Mouse (Mus musculus) neural tube, embryonic 11.5 days (tissue): ENCODE results near the gene Myadm. TPM values are rescaled to one million over a fixed set of nuclear protein-coding genes. Genes with fewer than 3 reads are reported as not detected.
"Not testable (repeated sequence)": the region's sequence is repeated elsewhere in the genome, so short reads cannot be mapped to it uniquely, and the experiment has no call there.

ENCODE experiments used
- ATAC-seq: fragments of 200-750 bp; cut with Nextera tagmentation; 2 replicates; pipeline ENCODE4 v1.8.0; 2017; ENCODE audit warnings: moderate number of reproducible peaks, mild to moderate bottlenecking, moderate TSS enrichment, moderate library complexity; ENCODE audit not compliant: insufficient read depth, low FRiP score, low TSS enrichment
- DNase-seq: peaks from one replicate; pipeline ENCODE4 v3.0.0-alpha.2; 2015; ENCODE audit warnings: low spot score
- H3K27ac ChIP-seq: fragments of 300-500 bp; sonication (generic); 2 replicates; pipeline ENCODE4 v1.5.1; 2014; ENCODE audit warnings: low read depth, mild to moderate bottlenecking, low read length
- H3K27me3 ChIP-seq: fragments of 300-500 bp; sonication (generic); 2 replicates; pipeline ENCODE4 v1.6.1; 2014; ENCODE audit warnings: mild to moderate bottlenecking, low read length, mixed read lengths; ENCODE audit not compliant: control insufficient read depth, insufficient read depth
- H3K36me3 ChIP-seq: fragments of 300-500 bp; sonication (generic); 2 replicates; pipeline ENCODE4 v1.6.1; 2014; ENCODE audit warnings: mild to moderate bottlenecking, low read length, moderate library complexity, mixed read lengths; ENCODE audit not compliant: control insufficient read depth, insufficient read depth
- H3K4me1 ChIP-seq: fragments of 300-500 bp; sonication (generic); 2 replicates; pipeline ENCODE4 v1.6.1; 2014; ENCODE audit warnings: low read length, mixed read lengths; ENCODE audit not compliant: control insufficient read depth, insufficient read depth
- H3K4me2 ChIP-seq: fragments of 300-500 bp; sonication (generic); 2 replicates; pipeline ENCODE4 v1.6.1; 2014; ENCODE audit warnings: low read depth, mild to moderate bottlenecking, moderate library complexity
- H3K4me3 ChIP-seq: fragments of 300-500 bp; sonication (generic); 2 replicates; pipeline ENCODE4 v1.5.1; 2014; ENCODE audit warnings: low read depth, low read length
- H3K9ac ChIP-seq: fragments of 300-500 bp; sonication (generic); 2 replicates; pipeline ENCODE4 v1.6.1; 2014; ENCODE audit warnings: mild to moderate bottlenecking, low read length
- H3K9me3 ChIP-seq: fragments of 300-500 bp; sonication (generic); 2 replicates; pipeline ENCODE4 v1.6.1; 2016; ENCODE audit warnings: low read length; ENCODE audit not compliant: control insufficient read depth
- WGBS: fragments of 180-500 bp; shearing (Covaris S2); extraction: QIAGEN DNeasy Blood & Tissue Kit; methylation state at CpG from one replicate; pipeline ENCODE4 v1.1.7; 2014; 5-methylcytosine and 5-hydroxymethylcytosine counted together
- polyA plus RNA-seq: library from polyadenylated mRNA; unstranded; fragments of >200 nt; fragmentation: Nextera tagmentation; extraction: Ambion mirVana; gene quantifications from 2 replicates; pipeline ENCODE4 v1.2.1, GENCODE M21; 2014

The Myadm gene
- polyA plus RNA-seq, 1 experiment from 2014 or later: 46.7 TPM

- Histone ChIP-seq H3K27me3 (no peaks in the 10 kb centered on the region), H3K4me3 (no peak overlapping the region), H3K9ac (no peak overlapping the region), H3K36me3 (no peaks in the 10 kb centered on the region), H3K27ac (no peak overlapping the region), H3K9me3 (no peaks in the 10 kb centered on the region), H3K4me2 (no peak overlapping the region), H3K4me1 (no peaks in the 10 kb centered on the region)
- DNase-seq: no peak
- WGBS: 85% methylated on average over 11 of the region's 11 CpGs
- ATAC-seq: no peak
Observed at GRCm38 (mm10) chr7:3283081-3283875, 5.6 kb upstream of the Myadm start.

- 89% methylated on average over 10 of the region's 10 CpGs for WGBS
- Histone ChIP-seq H3K4me2 (no peak overlapping the region), H3K9ac (no peak overlapping the region), H3K4me1 (0 out of 2 replicates have a peak, but pooled peaks cover 3% of the 10 kb centered on the region), H3K9me3 (no peaks in the 10 kb centered on the region), H3K36me3 (no peaks in the 10 kb centered on the region), H3K27me3 (no peaks in the 10 kb centered on the region), H3K4me3 (no peak overlapping the region), H3K27ac (no peak overlapping the region)
- no peak for ATAC-seq
- no peak for DNase-seq
Observed at GRCm38 (mm10) chr7:3284604-3285003, 4.3 kb upstream of the Myadm start.

GRCm38 (mm10) chr7:3286036-3286435, 2.8 kb upstream of the Myadm start:
- Histone ChIP-seq H3K4me2 (no peak overlapping the region), H3K27ac (no peak overlapping the region), H3K9ac (no peak overlapping the region), H3K36me3 (no peaks in the 10 kb centered on the region), H3K27me3 (no peaks in the 10 kb centered on the region), H3K4me1 (0 out of 2 replicates have a peak, but pooled peaks cover 5% of the 10 kb centered on the region), H3K4me3 (no peak overlapping the region), H3K9me3 (no peaks in the 10 kb centered on the region)
- DNase-seq (no peak), ATAC-seq (no peak)
- 95% methylated on average over 5 of the region's 5 CpGs for WGBS

GRCm38 (mm10) chr7:3287186-3287585, 1.7 kb upstream of the Myadm start:
- Histone ChIP-seq H3K27ac (no peak overlapping the region), H3K4me1 (0 out of 2 replicates have a peak, but pooled peaks cover 7% of the 10 kb centered on the region), H3K4me3 (no peak overlapping the region), H3K36me3 (no peaks in the 10 kb centered on the region), H3K4me2 (no peak overlapping the region), H3K27me3 (no peaks in the 10 kb centered on the region), H3K9me3 (no peaks in the 10 kb centered on the region), H3K9ac (no peak overlapping the region)
- WGBS: 62% methylated on average over 7 of the region's 7 CpGs
- DNase-seq (no peak), ATAC-seq (no peak)

- WGBS: under 1% methylated on average over 18 of the region's 18 CpGs
- H3K4me2 ChIP-seq: peak overlapping the region; percentile 63
- H3K9ac ChIP-seq: peak overlapping the region; percentile 74; the same call in 1 of the 2 replicates
Observed at GRCm38 (mm10) chr7:3290257-3291033, 1.6 kb downstream of the Myadm start.

GRCm38 (mm10) chr7:3291197-3291596, 2.3 kb downstream of the Myadm start:
- DNase-seq: peak; percentile 27
- H3K4me3 ChIP-seq: peak overlapping the region; percentile 40
- no peaks in the 10 kb centered on the region for H3K9me3 ChIP-seq
- H3K9ac ChIP-seq: peak overlapping the region; percentile 22; the same call in 1 of the 2 replicates
- 0 out of 2 replicates have a peak, but pooled peaks cover 7% of the 10 kb centered on the region for H3K4me1 ChIP-seq
- WGBS: 19% methylated on average over 6 of the region's 6 CpGs
- no peaks in the 10 kb centered on the region for H3K27me3 ChIP-seq
- no peaks in the 10 kb centered on the region for H3K36me3 ChIP-seq
- no peak overlapping the region for H3K27ac ChIP-seq
- peak overlapping the region; percentile 63 for H3K4me2 ChIP-seq
- ATAC-seq: peak; percentile 42; the same call in 1 of the 2 replicates

More at GRCm38 (mm10) chr7:3290257-3291033, 1.6 kb downstream of the Myadm start:
- Histone ChIP-seq H3K36me3 (no peaks in the 10 kb centered on the region), H3K27ac (0 out of 2 replicates have a peak overlapping the region, but pooled peaks have one; percentile 78), H3K4me3 (peak overlapping the region; percentile 40), H3K27me3 (no peaks in the 10 kb centered on the region), H3K4me1 (0 out of 2 replicates have a peak, but pooled peaks cover 7% of the 10 kb centered on the region), H3K9me3 (no peaks in the 10 kb centered on the region)
- ATAC-seq (peak; percentile 94), DNase-seq (peak; percentile 97)

- WGBS: 75% methylated on average over 3 of the region's 3 CpGs
- H3K27me3 ChIP-seq: no peaks in the 10 kb centered on the region
- ATAC-seq (no peak), DNase-seq (no peak)
- H3K36me3 ChIP-seq: no peaks in the 10 kb centered on the region
- H3K4me2 ChIP-seq: peak overlapping the region; percentile 63
- no peak overlapping the region for H3K9ac ChIP-seq
- no peak overlapping the region for H3K27ac ChIP-seq
- 0 out of 2 replicates have a peak, but pooled peaks cover 7% of the 10 kb centered on the region for H3K4me1 ChIP-seq
- H3K9me3 ChIP-seq: no peaks in the 10 kb centered on the region
- no peak overlapping the region for H3K4me3 ChIP-seq
Observed at GRCm38 (mm10) chr7:3291764-3292163, 2.9 kb downstream of the Myadm start.

- H3K4me1 ChIP-seq, H3K27me3 ChIP-seq, DNase-seq, H3K9ac ChIP-seq, H3K4me3 ChIP-seq, H3K27ac ChIP-seq, H3K36me3 ChIP-seq, H3K9me3 ChIP-seq, ATAC-seq: not testable (repeated sequence)
- peak overlapping the region; percentile 63; the same call in 1 of the 2 replicates for H3K4me2 ChIP-seq
- WGBS: 76% methylated on average over 11 of the region's 12 CpGs
Observed at GRCm38 (mm10) chr7:3292271-3292670, 3.4 kb downstream of the Myadm start.
